Mouse (Mus musculus) embryonic facial prominence, embryonic 13.5 days (tissue): ENCODE measurements around the gene Klf2. TPM values are rescaled to one million over a fixed set of nuclear protein-coding genes. Genes with fewer than 3 reads are reported as not detected.

ENCODE experiments used
- ATAC-seq: fragments of 200-750 bp; cut with Nextera tagmentation; 2 replicates; pipeline ENCODE4 v1.8.0; 2017; ENCODE audit warnings: low read depth; ENCODE audit not compliant: insufficient number of reproducible peaks, insufficient read depth, low FRiP score, low TSS enrichment
- H3K27ac ChIP-seq: fragments of 300-500 bp; sonication (generic); 2 replicates; pipeline ENCODE4 v1.5.1; 2015; ENCODE audit warnings: moderate library complexity, mild to moderate bottlenecking, inconsistent platforms
- H3K27me3 ChIP-seq: fragments of 300-500 bp; sonication (generic); 2 replicates; pipeline ENCODE4 v1.6.1; 2015; ENCODE audit warnings: mild to moderate bottlenecking, inconsistent platforms
- H3K36me3 ChIP-seq: fragments of 300-500 bp; sonication (generic); 2 replicates; pipeline ENCODE4 v1.6.1; 2015; ENCODE audit warnings: mild to moderate bottlenecking, inconsistent platforms
- H3K4me1 ChIP-seq: fragments of 300-500 bp; sonication (generic); 2 replicates; pipeline ENCODE4 v1.6.1; 2015; ENCODE audit warnings: inconsistent platforms
- H3K4me2 ChIP-seq: fragments of 300-500 bp; sonication (generic); 2 replicates; pipeline ENCODE4 v1.6.1; 2015; ENCODE audit warnings: moderate library complexity, mild to moderate bottlenecking, inconsistent platforms
- H3K4me3 ChIP-seq: fragments of 300-500 bp; sonication (generic); 2 replicates; pipeline ENCODE4 v1.5.1; 2015; ENCODE audit warnings: mild to moderate bottlenecking, inconsistent platforms
- H3K9ac ChIP-seq: fragments of 300-500 bp; sonication (generic); 2 replicates; pipeline ENCODE4 v1.6.1; 2015; ENCODE audit warnings: mild to moderate bottlenecking, inconsistent platforms
- H3K9me3 ChIP-seq: fragments of 300-500 bp; sonication (generic); 2 replicates; pipeline ENCODE4 v1.6.1; 2016; ENCODE audit warnings: inconsistent platforms
- WGBS: fragments of 180-500 bp; shearing (Covaris S2); methylation state at CpG from one replicate; pipeline ENCODE4 v1.1.7; 2015; ENCODE audit warnings: mixed read lengths; 5-methylcytosine and 5-hydroxymethylcytosine counted together
- polyA plus RNA-seq: library from polyadenylated mRNA; unstranded; fragments of >200 nt; fragmentation: Nextera tagmentation; extraction: Ambion mirVana; gene quantifications from 2 replicates; pipeline ENCODE4 v1.2.1, GENCODE M21; 2015

Klf2 gene
- polyA plus RNA-seq, 1 experiment from 2014 or later, result 5.8 TPM

DNA sequence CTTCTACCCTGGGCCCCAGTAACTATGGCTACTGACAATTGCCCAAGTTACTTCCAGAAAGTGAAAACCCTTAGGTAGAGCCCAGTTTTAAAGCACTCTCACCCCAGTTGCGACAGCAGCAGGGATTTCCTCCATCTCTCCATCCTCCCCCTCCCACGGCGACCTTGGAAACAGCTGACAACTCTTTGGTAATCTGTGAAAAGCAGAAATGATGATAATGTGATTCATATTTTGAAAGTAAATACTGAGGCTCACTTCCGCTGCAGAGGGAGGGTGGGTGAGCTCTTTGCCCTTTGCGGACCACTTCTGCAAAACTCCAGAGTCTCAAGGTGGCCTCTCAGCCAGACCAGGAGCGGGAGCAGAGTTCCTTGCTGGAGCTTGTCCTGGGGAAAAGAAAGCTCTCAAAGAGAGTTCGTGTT, 3.6 kb downstream of the Klf2 start:
- H3K4me2 ChIP-seq, result no peak overlapping the region
- H3K4me1 ChIP-seq, result peaks cover 16% of the 10 kb centered on the region
- no peak for ATAC-seq
- H3K9ac ChIP-seq, result no peak overlapping the region
- H3K27ac ChIP-seq, result no peak overlapping the region
- H3K27me3 ChIP-seq, result peaks cover 58% of the 10 kb centered on the region
- H3K9me3 ChIP-seq, result no peaks in the 10 kb centered on the region
- H3K36me3 ChIP-seq, result no peaks in the 10 kb centered on the region
- H3K4me3 ChIP-seq, result no peak overlapping the region
- 70% methylated on average over 7 of the region's 7 CpGs for WGBS

DNA sequence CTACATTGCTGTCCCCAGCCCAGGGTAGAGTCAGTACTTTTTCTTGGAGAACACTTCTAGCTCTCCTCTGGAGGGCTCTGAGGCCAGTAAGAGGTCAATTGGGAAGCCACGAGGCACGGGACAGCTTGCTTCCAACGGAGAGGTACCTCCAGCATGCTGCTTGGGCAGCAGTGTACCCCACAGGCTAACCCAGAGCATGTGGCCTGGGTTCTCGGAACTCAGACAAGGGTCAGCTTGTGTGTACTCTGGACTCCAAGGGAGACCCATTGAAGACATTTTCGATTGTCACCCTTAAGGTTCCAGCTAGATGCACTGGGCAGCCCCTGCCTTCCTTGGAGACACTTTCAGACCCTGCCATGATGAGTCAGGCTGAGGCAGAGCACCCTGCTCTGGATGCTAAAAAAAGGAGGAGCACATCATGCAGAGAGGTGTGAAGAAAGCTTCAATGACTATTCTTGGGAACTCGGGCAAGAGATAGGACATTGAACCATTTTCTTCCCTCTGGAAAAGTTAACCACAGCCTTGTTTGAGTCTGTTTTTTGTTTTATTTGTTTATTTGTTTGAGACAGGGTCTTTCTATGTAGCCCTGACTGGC, 4.4 kb downstream of the Klf2 start:
- peaks cover 16% of the 10 kb centered on the region for H3K4me1 ChIP-seq
- H3K36me3 ChIP-seq, result no peaks in the 10 kb centered on the region
- no peak overlapping the region for H3K4me3 ChIP-seq
- WGBS, result 69% methylated on average over 6 of the region's 6 CpGs
- H3K4me2 ChIP-seq, result no peak overlapping the region
- H3K27me3 ChIP-seq, result peaks cover 53% of the 10 kb centered on the region
- no peak for ATAC-seq
- H3K9ac ChIP-seq, result no peak overlapping the region
- no peak overlapping the region for H3K27ac ChIP-seq
- H3K9me3 ChIP-seq, result no peaks in the 10 kb centered on the region

DNA sequence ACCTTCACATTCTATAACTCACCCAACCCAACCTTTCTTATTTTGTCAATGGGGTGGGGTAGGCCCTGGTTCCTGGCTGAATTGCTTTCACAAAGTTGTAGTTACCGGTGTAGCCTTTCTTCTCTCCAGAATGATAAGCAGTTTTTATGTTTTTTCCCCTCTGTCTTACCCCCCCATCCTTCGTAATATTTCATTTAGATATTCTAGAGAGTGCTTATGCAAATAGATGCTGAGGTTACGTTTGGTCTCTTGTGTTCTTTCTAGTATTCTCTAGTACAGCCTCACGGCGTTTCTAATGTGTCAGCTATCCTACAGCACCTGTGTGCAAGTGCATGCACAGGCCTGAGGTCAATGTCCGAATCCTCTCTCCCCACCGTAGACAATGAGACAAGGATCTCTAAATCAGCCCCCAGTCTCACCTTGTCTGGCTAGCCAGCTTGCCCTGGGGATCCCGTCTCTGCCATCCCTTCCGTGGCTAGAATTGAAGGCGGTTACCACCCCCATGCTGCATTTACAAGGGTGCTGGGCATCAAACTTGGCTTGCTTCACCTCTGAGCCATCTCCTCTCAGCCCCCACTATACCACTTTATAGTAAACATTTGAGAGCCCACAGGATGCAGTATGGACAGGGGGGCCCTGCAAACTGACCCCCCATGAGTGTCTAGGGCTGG, 5.3 kb downstream of the Klf2 start:
- 83% methylated on average over 10 of the region's 10 CpGs for WGBS
- Histone ChIP-seq H3K4me3 (no peak overlapping the region), H3K4me1 (peaks cover 15% of the 10 kb centered on the region), H3K27me3 (peaks cover 45% of the 10 kb centered on the region), H3K36me3 (no peaks in the 10 kb centered on the region), H3K9me3 (no peaks in the 10 kb centered on the region), H3K4me2 (no peak overlapping the region), H3K9ac (no peak overlapping the region), H3K27ac (no peak overlapping the region)
- no peak for ATAC-seq

DNA sequence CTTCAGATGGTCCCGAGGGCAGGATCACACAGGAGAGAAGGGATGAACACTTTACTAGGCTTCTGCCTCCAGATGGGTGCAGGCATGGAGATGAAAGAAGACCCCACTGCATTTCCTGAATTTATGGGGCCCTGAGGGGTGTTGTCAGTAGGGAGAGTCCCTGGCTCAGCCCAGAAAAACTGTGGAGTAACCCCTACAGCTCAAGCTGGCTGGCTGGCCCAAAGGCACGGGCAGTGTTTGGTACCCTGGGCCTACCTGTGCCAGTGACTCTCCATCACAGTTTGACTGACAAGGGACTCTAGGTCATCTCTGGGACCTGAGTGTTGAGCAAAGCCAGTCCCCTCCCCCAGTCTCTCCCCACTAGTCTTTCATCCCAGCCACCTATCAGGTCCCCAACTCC, 5.9 kb downstream of the Klf2 start:
- Histone ChIP-seq H3K9ac (no peak overlapping the region), H3K4me3 (no peak overlapping the region), H3K4me1 (peaks cover 9% of the 10 kb centered on the region), H3K4me2 (no peak overlapping the region), H3K36me3 (no peaks in the 10 kb centered on the region), H3K27ac (no peak overlapping the region), H3K9me3 (no peaks in the 10 kb centered on the region), H3K27me3 (peaks cover 40% of the 10 kb centered on the region)
- 72% methylated on average over 2 of the region's 2 CpGs for WGBS
- no peak for ATAC-seq

DNA sequence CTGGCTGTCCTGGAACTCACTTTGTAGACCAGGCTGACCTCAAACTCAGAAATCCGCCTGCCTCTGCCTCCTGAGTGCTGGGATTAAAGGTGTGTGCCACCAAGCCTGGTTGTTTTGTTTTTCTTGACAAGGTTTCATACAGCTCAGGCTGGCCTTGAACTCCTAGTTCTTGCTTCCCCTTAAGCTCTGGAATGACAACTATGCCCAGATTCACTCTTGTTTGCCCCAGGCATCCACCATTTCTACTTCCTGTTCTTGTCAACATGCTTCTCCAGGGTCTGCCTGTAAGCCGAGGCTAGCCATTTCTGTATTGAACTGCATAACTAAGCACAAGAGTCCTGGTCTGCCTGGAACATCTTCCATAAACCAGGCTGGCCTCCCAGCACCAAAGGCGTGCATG, 10.3 kb downstream of the Klf2 start:
- no peak for ATAC-seq
- Histone ChIP-seq H3K27me3 (peaks cover 3% of the 10 kb centered on the region; the same call in 1 of the 2 replicates), H3K4me1 (no peaks in the 10 kb centered on the region), H3K27ac (no peak overlapping the region), H3K36me3 (no peaks in the 10 kb centered on the region), H3K9ac (no peak overlapping the region), H3K4me2 (no peak overlapping the region), H3K9me3 (no peaks in the 10 kb centered on the region), H3K4me3 (no peak overlapping the region)
- WGBS, result 84% methylated on average over 3 of the region's 3 CpGs

DNA sequence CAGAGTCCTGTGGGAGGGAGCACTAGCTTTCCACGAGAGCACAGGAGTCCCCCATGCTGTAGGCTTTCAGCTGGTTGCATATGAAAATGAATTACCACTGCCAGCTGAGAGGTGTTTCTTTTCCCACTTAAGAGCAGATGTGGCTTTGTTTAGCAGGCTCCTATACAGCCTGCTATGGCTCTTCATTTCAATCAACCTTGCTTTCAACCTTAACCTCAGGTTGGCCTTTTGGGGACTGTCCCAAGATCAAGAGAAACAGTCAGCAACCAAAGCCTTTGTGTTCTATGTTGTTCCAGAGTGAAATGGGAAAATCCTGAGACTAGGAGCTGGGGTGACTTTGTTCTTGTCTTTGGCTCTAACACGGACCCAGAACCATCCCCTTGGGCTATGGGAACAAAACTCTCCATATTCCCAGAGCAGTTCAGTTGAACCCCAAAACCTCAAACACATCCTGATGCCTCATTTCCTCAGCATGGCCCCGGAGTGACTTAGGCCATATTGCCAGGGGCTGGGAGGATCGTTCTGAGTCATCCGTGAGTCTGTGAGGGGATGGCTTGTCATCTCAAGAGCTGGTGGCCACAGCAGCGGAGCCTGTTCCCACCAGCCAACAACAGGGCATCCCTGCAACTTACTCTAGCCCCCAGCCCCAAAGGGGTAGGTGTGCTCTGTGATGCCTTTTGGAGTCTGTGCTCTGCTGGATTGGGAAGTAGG, 12.1 kb downstream of the Klf2 start:
- Histone ChIP-seq H3K4me2 (no peak overlapping the region), H3K9me3 (no peaks in the 10 kb centered on the region), H3K9ac (no peak overlapping the region), H3K4me1 (no peaks in the 10 kb centered on the region), H3K4me3 (no peak overlapping the region), H3K36me3 (peaks cover 10% of the 10 kb centered on the region), H3K27ac (no peak overlapping the region), H3K27me3 (no peaks in the 10 kb centered on the region)
- 80% methylated on average over 6 of the region's 6 CpGs for WGBS
- ATAC-seq, result no peak

DNA sequence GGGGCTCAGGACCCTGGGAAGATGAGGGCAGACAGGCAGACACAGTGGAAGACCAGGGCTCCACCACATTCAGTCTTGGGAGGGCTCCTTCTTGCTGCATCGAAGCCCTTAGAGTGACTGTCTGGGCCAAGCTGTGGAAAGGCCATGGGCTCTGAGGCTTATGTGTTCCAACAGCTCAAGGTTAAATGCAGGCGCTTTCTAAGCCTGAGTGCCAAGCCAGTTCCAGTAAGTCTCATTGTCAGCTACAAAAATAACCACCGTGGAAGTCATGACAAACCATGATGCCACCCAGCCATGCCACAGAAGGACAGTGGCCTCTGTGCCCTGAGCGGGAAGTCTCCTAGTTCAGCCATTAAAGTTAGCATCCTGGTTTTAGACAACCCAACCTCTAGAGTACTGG, 12.8 kb downstream of the Klf2 start:
- no peak overlapping the region for H3K4me2 ChIP-seq
- H3K27me3 ChIP-seq, result no peaks in the 10 kb centered on the region
- H3K9ac ChIP-seq, result no peak overlapping the region
- H3K4me3 ChIP-seq, result no peak overlapping the region
- H3K27ac ChIP-seq, result no peak overlapping the region
- 90% methylated on average over 4 of the region's 4 CpGs for WGBS
- no peaks in the 10 kb centered on the region for H3K4me1 ChIP-seq
- no peaks in the 10 kb centered on the region for H3K9me3 ChIP-seq
- peaks cover 13% of the 10 kb centered on the region for H3K36me3 ChIP-seq
- no peak for ATAC-seq

DNA sequence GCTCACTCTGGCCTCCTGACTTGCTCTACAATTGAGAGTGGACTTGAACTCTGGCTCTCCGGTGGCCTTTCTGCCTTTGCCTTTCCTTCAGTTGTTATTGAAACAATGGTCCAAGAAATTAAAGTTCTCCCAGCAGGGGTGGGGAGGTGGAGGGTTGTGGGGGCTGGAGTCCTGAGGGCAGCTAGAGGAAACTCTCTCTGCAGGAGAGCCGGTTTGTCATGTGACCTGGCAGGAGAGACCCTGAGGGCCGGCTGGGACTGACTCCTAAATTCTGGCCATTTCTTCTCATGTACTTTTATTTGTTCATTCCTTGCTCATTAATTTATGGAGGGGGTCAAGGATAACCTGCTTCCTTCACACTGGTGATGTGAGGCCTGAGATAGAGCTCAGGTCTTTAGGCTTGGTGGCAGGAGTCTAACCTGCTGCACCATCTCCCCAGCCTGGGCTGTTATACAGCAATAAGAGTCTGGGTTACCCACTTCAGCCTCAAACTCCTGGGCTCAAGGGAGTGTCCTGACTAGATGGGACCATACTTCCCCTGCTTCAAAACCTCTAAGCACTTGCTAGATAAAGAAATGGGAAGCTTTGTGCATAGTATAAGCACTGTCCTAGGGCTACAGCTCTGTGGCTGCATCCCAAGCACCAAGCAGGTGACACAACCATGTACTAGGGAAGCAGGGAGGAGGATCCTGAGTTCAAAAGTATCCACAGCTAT, 14.8 kb downstream of the Klf2 start:
- no peak overlapping the region for H3K9ac ChIP-seq
- 38% methylated on average over 3 of the region's 3 CpGs for WGBS
- H3K27ac ChIP-seq, result no peak overlapping the region
- no peak overlapping the region for H3K4me3 ChIP-seq
- no peak overlapping the region for H3K4me2 ChIP-seq
- peaks cover 27% of the 10 kb centered on the region for H3K36me3 ChIP-seq
- no peaks in the 10 kb centered on the region for H3K27me3 ChIP-seq
- H3K9me3 ChIP-seq, result no peaks in the 10 kb centered on the region
- ATAC-seq, result no peak
- H3K4me1 ChIP-seq, result no peaks in the 10 kb centered on the region

DNA sequence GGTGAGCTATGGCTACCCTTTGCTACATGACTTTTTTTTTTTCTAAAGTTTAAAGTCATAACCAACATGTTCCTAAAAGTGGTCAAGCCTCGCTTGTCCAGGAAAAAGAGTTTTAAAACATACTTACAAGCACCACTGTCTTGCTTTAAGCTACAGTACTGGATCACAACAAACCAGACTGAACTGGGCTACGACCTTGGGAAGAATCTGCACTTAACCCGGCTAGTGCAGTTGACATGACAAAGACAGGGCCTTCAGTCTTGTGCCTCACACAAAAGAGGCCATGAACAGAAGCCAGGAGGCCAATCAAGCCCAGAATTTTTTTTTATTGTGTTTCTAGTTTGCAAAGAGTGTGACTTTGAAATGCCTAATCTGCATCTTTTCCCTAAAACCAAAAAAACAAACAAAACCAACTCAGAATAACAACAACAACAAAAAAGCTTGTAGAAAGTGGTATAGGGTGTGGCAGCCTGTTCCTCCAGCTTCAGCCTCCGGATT, 15.4 kb downstream of the Klf2 start:
- ATAC-seq, result no peak
- Histone ChIP-seq H3K36me3 (peaks cover 31% of the 10 kb centered on the region), H3K27ac (no peak overlapping the region), H3K4me1 (no peaks in the 10 kb centered on the region), H3K9me3 (no peaks in the 10 kb centered on the region), H3K4me2 (no peak overlapping the region), H3K4me3 (no peak overlapping the region), H3K27me3 (no peaks in the 10 kb centered on the region), H3K9ac (no peak overlapping the region)
- 81% methylated on average over 4 of the region's 4 CpGs for WGBS

DNA sequence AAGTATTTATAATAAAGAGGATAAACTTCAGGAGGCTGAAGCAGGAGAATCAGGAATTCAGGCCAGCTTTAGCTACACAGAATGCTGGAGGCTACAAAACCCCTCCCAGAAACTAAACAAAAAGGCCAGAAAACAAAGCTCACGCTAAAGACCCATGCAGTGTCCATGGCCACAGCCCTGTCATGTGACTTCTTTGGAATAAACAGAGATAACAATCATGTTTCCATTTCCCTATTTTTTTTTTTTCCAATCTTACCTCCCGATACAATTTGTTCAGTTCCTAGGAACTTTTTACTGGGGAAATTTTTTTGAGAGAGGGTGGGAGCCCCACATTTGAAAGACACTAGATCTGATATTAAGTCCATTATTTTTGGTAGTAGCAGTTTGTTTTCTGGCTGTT, 17.4 kb downstream of the Klf2 start:
- Histone ChIP-seq H3K9ac (no peak overlapping the region), H3K4me1 (no peaks in the 10 kb centered on the region), H3K36me3 (peaks cover 51% of the 10 kb centered on the region), H3K9me3 (no peaks in the 10 kb centered on the region), H3K4me2 (no peak overlapping the region), H3K27ac (no peak overlapping the region), H3K27me3 (no peaks in the 10 kb centered on the region), H3K4me3 (no peak overlapping the region)
- WGBS, result 75% methylated on average over 2 of the region's 2 CpGs
- ATAC-seq, result no peak

DNA sequence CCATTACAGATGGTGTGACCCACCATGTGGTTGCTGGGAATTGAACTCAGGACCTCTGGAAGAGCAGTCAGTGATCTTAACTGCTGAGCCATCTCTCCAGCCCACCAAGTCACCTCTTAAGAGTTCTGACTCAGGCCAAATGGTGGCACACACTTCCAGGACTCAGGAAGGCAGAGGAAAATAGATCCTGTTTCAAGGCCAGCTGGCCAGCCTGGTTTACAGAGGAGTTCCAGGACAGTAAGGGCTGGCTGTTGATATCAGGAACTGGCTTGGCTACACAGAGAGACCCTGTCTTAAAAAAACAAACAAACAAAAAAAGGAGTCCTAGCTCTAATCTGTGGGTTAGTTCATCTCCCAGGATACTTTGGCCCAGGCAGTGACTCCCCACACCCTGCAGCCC, 18.2 kb downstream of the Klf2 start:
- no peaks in the 10 kb centered on the region for H3K9me3 ChIP-seq
- H3K4me1 ChIP-seq, result no peaks in the 10 kb centered on the region
- ATAC-seq, result no peak
- H3K4me3 ChIP-seq, result no peak overlapping the region
- no peak overlapping the region for H3K4me2 ChIP-seq
- no peaks in the 10 kb centered on the region for H3K27me3 ChIP-seq
- no peak overlapping the region for H3K9ac ChIP-seq
- H3K36me3 ChIP-seq, result peaks cover 58% of the 10 kb centered on the region
- H3K27ac ChIP-seq, result no peak overlapping the region
